Mouse (Mus musculus) adipocyte (in vitro differentiated cells): ENCODE data around the gene Vdac2.

Source experiments
- DNase-seq: peaks from one replicate; pipeline ENCODE4 v3.0.0-alpha.2; 2016; ENCODE audit warnings: low spot score

The Vdac2 gene

GRCm38 (mm10) chr14:21824938-21825337 is at the start of gene Vdac2:
Gene Vdac2, plus strand, starts transcription at chr14:21825238.
- DNase-seq, result no peak

GRCm38 (mm10) chr14:21776201-21776600 is 48.8 kb upstream of the Vdac2 start:
- no peak for DNase-seq

- no peak for DNase-seq
Measured at GRCm38 (mm10) chr14:21786500-21786899, 38.5 kb upstream of the Vdac2 start.

- no peak for DNase-seq
Measured at GRCm38 (mm10) chr14:21787374-21787773, 37.7 kb upstream of the Vdac2 start.

- DNase-seq, result no peak
Measured at GRCm38 (mm10) chr14:21788121-21788520, 36.9 kb upstream of the Vdac2 start.

DNA sequence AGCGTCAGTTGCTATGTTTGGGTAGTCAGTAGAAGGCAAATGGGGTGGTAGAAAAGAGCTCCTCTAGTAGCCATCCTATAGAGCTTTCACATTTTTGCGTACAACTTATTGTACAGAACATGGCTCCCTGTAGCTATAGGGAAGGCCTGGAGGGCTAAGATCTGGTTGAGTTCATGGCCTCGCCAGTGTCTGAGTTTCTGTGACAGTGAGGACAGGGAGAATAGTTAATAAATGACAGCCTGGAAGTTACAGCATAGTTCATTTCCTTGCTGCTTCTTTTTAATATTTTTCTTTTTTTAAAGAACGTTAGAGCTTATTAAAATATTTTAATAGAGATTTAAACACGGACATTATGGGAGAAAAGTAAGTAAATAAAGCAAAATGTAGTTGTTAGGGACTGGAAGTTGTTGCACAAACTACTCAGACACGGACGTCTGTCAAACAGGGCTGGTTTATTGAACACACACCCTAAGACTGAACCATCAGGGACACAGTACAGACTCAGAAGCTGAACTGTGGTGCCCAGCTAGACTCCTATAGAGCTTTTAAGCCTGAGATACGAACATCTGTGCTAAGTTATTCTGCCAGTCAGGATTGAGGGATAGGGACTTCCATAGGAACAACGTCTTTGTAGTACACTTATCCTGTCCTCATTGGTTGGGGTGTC is 34.3 kb upstream of the Vdac2 start:
- no peak for DNase-seq

GRCm38 (mm10) chr14:21791722-21792121 is 33.3 kb upstream of the Vdac2 start:
- DNase-seq, result no peak

DNA sequence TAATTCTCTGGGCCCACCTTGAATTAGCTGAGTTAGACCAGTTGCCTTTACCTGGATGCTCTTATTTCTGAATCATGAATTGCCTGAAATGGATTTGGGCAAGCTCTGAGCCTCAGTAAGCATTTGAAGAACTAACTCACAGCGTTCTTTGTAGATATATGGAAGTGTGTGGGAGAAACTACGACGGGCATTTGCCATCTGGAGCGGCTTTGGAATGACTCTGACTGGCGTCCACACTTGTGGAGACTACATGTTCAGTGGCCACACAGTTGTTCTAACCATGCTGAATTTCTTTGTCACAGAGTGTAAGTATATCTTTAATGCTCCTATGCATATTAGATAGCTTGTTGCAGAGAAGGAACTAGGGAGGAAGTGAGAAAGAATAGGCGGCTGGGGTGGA is 32.8 kb upstream of the Vdac2 start:
- no peak for DNase-seq

DNA sequence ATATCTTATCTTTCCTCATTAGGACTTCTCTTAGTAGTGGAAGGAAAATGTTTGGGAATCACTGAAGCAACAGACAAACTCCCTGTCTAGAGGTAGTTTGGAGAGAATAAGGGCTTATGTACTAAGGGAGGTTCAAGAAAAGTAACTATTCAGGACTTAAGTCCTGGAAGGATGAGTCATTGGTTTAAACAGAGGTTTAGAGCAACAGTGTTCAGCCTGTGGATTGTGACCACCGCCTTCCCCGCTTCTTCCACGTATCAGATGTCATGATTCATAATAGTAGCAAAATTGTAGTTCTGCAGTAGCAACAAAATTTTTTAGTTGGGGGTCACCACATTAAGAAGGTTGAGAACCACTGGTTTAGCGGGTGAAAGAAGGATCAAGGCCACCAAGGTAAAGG is 24.4 kb upstream of the Vdac2 start:
- no peak for DNase-seq

DNA sequence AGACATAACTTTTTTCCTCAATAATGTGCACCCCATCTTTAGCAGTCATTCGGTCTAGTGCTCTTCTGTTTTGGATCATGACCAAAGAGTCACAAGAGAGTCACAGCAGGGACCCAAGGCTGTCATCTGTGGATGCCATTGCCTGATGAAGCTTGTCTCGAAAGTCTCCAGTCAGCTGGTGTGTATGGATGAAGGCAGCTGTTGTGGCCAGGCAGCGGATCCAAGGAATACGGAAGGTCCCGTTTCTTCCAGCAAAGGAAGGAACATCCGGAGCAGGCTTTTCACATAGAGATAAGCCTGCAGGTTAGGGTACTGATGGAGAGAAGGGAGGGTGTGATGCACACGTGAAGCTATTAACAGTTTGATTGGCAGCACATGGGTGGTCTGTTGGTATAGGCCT is 23.4 kb upstream of the Vdac2 start:
- DNase-seq, result no peak

DNA sequence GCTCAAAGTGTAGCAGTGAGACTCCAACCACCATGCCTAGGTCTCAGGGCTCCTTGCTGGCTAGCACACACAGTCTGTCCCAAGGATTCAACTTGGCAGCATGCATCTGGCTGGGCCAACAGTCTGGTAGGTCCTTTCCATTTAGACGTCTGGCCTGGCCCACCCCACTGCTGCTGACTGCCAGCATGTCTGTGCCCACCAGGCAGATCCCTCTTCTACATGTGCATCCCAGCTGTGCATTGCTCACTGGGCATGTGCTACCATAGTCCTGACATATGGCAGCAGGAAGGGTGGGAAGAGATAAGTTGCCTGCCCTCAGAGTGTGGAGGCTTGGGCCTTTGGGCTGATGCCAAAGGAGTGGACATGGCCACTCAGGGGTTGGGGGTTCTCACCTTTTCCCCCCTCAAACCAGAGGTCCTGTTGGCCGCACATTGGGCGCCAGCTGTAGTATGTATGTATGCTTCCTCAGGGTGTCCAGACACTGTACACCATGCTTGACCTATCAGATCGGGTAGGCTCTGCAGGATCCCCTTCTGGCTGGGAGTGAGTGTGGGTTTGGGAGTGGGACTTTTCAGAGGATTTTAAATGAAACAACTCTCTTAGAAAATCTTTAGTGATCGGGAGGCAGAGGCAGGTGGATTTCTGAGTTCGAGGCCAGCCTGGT is 22.4 kb upstream of the Vdac2 start:
- no peak for DNase-seq

- no peak for DNase-seq
Measured at GRCm38 (mm10) chr14:21806203-21806602, 18.8 kb upstream of the Vdac2 start.

- DNase-seq, result no peak
Measured at GRCm38 (mm10) chr14:21806631-21807160, 18.3 kb upstream of the Vdac2 start.

DNA sequence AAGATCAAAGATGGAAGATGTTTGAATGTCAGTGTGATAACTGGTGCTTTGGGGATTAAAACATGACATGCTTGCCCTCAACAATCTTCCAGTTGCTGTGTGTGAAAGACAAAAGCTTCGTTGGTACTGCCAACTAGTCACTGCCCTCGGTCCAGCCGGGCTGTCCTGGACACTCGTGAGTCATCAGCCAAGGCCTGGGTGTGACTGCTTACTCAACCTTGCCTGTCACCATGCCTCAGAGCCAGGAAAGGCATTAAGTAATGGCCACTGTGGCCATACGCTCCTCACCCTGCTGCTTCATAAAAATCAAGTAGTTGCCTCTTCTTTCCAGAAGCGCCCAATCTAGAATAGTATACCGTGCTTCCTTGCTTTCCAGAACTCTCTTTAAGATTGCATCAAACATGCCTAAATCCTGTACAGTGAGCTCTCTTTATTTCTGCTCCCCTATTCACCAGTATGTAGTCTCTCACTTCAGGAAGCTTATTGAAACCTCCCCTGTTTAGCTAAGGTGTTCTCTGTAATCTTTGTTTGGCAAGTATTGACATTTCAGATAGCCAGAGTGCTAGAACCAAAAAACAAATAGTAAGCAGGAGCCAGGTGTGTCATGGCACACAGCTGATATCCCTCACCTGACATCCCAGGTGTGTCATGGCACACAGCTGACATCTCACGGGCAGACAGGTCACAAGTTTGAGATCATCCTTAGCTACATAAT is 16.7 kb upstream of the Vdac2 start:
- DNase-seq, result peak; percentile 65

- no peak for DNase-seq
Measured at GRCm38 (mm10) chr14:21809418-21809817, 15.6 kb upstream of the Vdac2 start.

DNA sequence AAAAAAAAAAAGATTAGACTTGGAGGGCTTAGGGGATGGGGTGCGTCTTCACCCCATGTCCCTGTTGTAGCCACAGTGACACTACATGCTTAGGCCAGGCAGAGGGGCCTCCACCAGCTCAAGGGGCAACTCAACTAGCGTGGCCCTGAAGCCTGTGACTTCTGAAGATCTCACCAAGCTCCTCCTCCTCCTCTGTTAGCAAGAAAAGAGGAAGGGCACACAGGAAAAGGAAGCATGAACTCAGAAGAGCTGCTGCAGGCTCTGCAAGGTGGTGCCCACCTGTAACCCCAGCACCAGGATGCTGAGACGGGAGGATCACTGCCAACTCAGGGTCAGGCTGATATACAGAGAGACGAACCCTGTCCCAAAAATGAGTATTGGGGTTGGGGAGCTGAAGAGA is 13.7 kb upstream of the Vdac2 start:
- DNase-seq, result no peak

- no peak for DNase-seq
Measured at GRCm38 (mm10) chr14:21811744-21812393, 13.2 kb upstream of the Vdac2 start.

DNA sequence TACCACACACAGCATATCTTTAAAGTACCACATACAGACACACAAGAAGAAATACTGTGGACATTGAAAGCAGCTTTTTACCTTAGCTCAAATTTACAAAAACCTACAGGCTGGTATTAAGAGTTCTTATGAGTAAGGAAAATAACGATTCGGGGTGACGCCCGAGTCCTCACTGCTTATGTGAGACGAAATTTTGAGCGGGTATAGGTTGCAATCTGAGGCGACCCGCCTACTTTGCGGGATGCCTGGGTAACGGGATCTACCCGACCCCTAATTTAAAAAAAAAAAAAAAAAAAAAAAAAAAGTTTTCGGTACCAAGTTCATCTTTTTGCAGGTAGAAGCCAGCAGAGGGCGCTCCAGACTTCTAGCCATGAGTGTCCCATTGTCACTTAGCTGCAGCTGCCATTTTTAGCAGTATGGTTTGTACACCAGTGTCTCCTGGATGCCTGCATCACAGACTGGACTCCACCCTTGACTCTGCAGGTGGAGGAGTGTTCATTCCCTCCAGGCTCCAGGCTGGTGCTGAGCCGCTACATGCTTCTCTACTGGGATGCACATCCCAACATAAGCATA is 12.4 kb upstream of the Vdac2 start:
- peak; percentile 90 for DNase-seq

DNA sequence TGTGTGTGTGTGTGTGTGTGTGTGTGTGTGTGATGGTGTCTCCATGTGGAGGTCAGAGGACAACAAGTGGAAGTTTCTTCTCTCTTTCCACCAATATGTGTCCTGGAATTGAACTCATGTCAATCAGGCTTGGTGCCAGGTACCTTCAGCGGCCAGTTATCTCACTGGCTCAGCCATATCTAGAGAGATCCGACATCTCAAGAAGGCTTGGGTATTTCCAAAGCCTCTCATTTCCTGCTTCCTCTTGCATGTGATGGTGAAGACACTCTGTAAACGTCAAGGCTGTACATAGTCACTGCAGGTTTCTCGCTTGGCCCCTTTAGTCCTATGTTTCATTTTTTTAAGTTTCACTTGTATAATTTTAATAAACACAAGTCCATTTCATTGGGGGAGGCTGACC is 11.8 kb upstream of the Vdac2 start:
- no peak for DNase-seq

- DNase-seq, result no peak
Measured at GRCm38 (mm10) chr14:21813847-21814246, 11.2 kb upstream of the Vdac2 start.

DNA sequence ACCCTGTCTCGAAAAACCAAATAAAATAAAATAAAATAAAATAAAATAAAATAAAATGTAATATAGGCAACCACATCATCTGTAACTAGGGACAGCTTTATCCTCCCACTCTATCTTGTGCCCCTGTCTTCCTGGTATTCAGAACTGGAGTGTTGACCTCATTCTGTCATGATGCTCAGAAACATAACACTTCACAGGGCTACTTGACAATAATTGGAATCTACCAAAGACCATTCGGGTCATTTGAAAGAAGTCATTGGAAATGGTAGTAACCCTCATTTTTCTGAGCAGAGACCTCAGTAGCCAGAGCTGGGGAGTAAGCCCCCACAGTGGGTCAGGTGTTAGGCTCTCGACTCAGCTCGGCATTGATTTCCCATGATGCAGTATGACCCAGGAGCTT is 10.4 kb upstream of the Vdac2 start:
- no peak for DNase-seq

DNA sequence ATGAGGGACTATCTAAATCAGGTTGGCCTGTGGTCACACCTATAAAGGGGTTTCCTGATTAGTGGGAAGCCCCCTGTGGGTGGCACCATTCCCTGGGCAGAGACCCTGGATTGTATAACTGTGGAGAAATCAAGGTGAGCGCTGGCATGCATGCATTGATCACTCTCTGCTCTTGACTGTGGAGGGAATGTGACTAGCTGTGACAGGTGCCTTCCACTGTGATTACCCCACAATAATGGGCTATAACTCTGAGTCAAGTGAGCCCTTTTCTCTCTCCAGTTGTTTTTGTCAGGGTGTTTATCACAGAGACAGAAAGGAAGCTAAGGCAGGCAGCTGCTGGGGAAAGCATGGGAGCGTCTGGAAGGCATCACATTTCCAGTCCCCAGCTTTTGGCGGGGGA is 8.8 kb upstream of the Vdac2 start:
- no peak for DNase-seq
